Mouse (Mus musculus): ENCODE data around the gene Casd1.
"Not testable (repeated sequence)": the region's sequence is repeated elsewhere in the genome, so short reads cannot be mapped to it uniquely, and the experiment has no call there.

Casd1 gene

DNA sequence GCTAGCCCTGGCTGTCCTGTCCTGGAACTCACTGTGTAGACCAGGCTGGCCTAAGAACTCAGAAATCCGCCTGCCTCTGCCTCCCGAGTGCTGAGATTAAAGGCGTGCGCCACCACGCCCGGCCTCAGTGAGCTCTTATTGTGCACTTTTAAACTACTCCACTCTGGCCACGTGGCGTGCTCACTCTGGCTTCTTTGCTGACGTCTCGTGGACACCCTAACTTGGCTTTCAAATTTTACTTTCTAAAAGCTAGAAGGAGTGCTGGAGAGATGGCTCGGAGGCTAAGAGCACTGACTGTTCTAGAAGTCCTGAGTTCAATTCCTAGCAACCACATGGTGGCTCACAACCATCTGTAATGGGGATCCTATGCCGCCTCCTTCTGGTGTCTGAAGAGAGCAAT, 53.1 kb downstream of the Casd1 start:
- H3K27me3 ChIP-seq (ENCODE audit: control insufficient read depth, insufficient read depth, low read length, poor library complexity, severe bottlenecking); H3K36me3 ChIP-seq (ENCODE audit: control insufficient read depth, insufficient read depth, low read length, poor library complexity, severe bottlenecking); DNase-seq (ENCODE audit: low read depth, low spot score): not testable (repeated sequence)

DNA sequence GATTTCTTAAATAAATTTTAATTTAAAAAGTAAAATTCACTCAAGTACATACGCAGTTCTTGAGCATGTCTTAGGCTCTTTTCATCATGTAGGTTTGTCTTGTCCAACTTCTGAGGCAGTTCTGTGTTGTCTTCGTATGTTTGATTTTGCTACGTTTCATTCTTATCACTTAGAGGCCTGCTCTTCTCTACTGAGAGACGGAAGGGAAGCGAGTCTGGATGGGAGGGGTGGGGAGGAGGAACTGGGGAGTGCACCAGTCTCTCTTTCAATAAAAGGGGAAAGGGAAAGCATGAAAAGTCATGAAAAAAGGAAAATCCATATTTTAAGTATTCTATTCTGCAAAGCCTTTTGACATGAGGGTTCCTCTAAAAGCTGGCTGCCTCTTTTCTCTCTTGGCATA, 54.8 kb downstream of the Casd1 start:
- no peaks in the 10 kb centered on the region for H3K36me3 ChIP-seq (ENCODE audit: control insufficient read depth, insufficient read depth, low read length, poor library complexity, severe bottlenecking)
- no peak for DNase-seq (ENCODE audit: low read depth, low spot score)
- H3K27me3 ChIP-seq (ENCODE audit: control insufficient read depth, insufficient read depth, low read length, poor library complexity, severe bottlenecking): no peaks in the 10 kb centered on the region

DNA sequence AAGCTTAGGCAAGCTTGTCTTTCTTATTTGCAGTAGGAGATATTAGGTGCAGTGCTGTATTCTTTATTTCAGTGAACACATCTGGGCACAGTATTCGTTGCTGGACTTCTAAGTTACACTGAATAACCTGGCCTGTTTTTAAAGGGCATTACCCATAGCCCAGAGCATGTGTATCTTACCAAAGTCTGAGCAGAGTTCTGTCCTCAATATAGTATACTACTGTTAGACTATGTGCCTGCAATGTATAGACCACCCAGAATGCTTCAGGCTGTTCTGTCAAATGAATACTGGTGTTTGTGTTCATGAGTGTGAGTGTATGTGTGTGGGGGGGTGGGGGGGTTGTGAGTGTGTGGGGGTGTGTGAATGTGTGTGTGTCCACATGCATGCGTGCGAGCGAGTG, 55.3 kb downstream of the Casd1 start:
- no peaks in the 10 kb centered on the region for H3K36me3 ChIP-seq (ENCODE audit: control insufficient read depth, insufficient read depth, low read length, poor library complexity, severe bottlenecking)
- DNase-seq (ENCODE audit: low read depth, low spot score): no peak
- no peaks in the 10 kb centered on the region for H3K27me3 ChIP-seq (ENCODE audit: control insufficient read depth, insufficient read depth, low read length, poor library complexity, severe bottlenecking)

DNA sequence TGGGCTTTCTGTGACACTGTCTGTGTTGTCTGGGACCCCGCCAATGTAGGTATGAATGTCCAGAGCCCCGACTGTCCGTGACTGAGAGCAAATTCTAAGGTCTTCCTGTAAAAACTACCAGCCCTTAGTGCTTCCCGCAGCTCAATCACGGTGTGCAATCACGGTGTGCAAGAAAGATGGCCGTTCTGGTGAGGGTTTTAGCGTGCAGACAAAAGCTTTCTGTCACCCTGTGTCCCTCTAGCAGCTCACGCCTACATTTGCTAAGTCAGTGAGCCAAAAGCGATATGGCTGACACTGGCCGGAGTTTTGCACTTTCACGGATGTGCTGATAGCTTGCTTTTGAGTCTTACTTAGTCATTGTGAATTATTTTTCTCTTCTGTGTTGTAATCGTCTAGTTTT, 58.2 kb downstream of the Casd1 start:
- no peaks in the 10 kb centered on the region for H3K27me3 ChIP-seq (ENCODE audit: control insufficient read depth, insufficient read depth, low read length, poor library complexity, severe bottlenecking)
- H3K36me3 ChIP-seq (ENCODE audit: control insufficient read depth, insufficient read depth, low read length, poor library complexity, severe bottlenecking): no peaks in the 10 kb centered on the region
- DNase-seq (ENCODE audit: low read depth, low spot score): no peak

DNA sequence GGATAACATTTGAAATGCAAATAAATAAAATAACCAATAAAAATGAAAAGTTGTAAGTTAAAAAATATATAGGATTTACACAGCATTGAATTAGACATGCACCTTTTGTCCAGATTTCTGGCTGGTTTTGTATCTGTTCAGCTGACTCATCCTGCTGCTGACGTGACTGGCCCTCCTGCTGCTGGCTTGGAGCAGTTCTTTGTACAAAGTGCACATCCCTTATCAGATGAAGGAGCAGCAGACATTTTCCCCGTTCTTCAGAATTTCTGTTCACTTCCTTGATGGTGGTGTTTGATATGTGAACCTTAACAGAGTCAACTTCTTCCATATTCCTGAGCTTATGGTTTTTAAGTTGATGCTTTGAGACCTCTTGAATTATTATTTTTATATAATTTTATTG, 62.9 kb downstream of the Casd1 start:
- Histone ChIP-seq H3K27me3 (ENCODE audit: control insufficient read depth, insufficient read depth, low read length, poor library complexity, severe bottlenecking) (no peaks in the 10 kb centered on the region), H3K36me3 (ENCODE audit: control insufficient read depth, insufficient read depth, low read length, poor library complexity, severe bottlenecking) (no peaks in the 10 kb centered on the region)
- DNase-seq (ENCODE audit: low read depth, low spot score): no peak

DNA sequence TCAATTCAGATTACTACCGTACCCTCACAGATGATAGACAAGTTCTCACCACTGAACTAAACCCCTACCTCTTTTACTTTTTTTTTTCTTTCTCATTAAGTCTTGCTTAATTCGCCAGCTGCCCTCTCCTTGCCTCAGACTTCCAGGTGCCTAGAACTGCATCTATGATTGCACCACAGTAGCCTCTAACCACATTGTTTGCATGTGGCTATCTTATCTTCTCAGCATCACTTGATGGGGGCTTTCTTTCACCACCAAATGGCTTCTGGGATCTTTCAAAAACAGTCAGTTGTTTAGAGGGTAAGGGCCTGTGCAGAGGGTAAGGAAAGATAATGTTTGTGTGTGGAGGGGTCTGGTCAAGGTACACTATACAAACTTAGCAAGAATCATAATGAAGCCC, 63.7 kb downstream of the Casd1 start:
- DNase-seq (ENCODE audit: low read depth, low spot score): no peak
- Histone ChIP-seq H3K27me3 (ENCODE audit: control insufficient read depth, insufficient read depth, low read length, poor library complexity, severe bottlenecking) (no peaks in the 10 kb centered on the region), H3K36me3 (ENCODE audit: control insufficient read depth, insufficient read depth, low read length, poor library complexity, severe bottlenecking) (no peaks in the 10 kb centered on the region)

DNA sequence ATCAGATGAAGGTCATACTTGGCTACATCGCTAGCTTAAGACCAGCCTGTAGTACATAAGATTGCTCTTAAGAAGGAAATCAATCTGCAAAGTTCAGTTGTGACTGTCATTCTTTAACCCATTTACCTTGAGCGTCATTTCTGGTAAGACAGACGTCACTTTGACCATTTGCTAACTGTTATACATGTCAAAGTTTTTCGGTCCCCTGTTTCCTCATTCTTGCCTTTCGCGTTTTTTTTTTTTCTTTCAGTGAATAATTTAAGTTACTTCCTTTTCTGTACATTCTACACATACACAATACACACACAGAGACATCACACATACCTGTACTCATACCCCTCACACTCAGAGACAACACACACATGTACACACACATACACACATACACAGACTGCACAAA, 64.5 kb downstream of the Casd1 start:
- no peak for DNase-seq (ENCODE audit: low read depth, low spot score)
- no peaks in the 10 kb centered on the region for H3K36me3 ChIP-seq (ENCODE audit: control insufficient read depth, insufficient read depth, low read length, poor library complexity, severe bottlenecking)

DNA sequence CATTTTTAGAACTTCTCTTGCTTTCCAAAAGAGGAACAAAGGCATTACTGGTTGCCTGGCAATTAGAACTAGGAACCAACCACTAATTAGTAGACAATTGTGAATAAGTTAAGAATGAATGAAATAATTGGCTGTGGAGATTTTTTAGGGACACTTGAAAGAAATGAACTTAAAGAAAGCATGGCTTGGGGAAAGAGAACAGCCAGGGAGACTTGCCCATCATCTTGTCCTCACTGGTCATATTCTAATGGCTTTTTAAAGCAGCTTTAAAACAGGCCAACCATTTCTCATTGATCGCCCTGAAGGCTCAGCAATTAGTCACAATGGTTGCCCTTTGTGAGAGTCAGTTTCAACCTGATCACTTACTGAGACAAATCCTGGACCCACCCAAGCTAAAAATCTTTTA, 76.7 kb downstream of the Casd1 start:
- no peak for DNase-seq (ENCODE audit: low read depth, low spot score)
- Histone ChIP-seq H3K36me3 (ENCODE audit: control insufficient read depth, insufficient read depth, low read length, poor library complexity, severe bottlenecking) (no peaks in the 10 kb centered on the region), H3K27me3 (ENCODE audit: control insufficient read depth, insufficient read depth, low read length, poor library complexity, severe bottlenecking) (no peaks in the 10 kb centered on the region)

More for the DNA sequence above, 64.5 kb downstream of the Casd1 start:
- H3K27me3 ChIP-seq (ENCODE audit: control insufficient read depth, insufficient read depth, low read length, poor library complexity, severe bottlenecking): no peaks in the 10 kb centered on the region

DNA sequence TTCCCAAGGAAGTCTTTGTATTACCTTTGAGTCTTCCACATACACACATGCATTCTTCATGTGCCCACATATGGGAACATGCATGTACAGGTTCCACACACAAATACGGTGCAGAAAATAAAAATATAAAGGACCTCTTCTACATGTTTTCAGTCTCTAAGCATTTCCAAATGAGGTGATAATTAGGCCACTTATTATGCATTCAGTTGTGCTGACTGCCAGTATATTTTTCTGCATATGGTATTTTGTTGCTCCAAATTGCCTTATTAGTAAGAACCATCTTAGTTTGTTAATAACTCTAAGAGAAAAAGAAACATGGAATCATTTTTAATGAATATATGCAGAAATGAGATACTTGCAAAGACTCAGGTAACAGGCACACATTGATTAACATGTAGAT, 79.3 kb downstream of the Casd1 start:
- no peak for DNase-seq (ENCODE audit: low read depth, low spot score)
- H3K27me3 ChIP-seq (ENCODE audit: control insufficient read depth, insufficient read depth, low read length, poor library complexity, severe bottlenecking): no peaks in the 10 kb centered on the region

DNA sequence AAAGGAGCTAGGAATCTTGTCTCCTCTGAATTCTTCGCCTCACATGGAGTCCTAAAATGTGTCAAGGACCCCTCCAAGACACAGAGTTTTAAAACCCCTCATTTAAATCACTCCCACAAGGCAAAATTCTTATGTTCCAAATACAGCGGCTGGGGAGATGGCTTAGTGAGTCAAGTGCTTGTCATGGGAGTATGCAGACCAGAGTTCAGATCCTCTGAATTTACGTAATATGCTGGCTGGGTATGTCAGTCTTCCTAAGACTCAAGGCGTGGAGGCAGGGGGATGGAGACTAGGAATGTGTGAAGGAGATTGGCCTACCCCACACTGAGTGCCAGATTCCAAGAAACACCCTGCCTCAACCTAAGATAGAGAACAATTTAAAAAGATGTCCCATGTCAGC, 79.9 kb downstream of the Casd1 start:
- DNase-seq (ENCODE audit: low read depth, low spot score): no peak
- no peaks in the 10 kb centered on the region for H3K27me3 ChIP-seq (ENCODE audit: control insufficient read depth, insufficient read depth, low read length, poor library complexity, severe bottlenecking)
- no peaks in the 10 kb centered on the region for H3K36me3 ChIP-seq (ENCODE audit: control insufficient read depth, insufficient read depth, low read length, poor library complexity, severe bottlenecking)

More for the DNA sequence above, 79.3 kb downstream of the Casd1 start:
- no peaks in the 10 kb centered on the region for H3K36me3 ChIP-seq (ENCODE audit: control insufficient read depth, insufficient read depth, low read length, poor library complexity, severe bottlenecking)

DNA sequence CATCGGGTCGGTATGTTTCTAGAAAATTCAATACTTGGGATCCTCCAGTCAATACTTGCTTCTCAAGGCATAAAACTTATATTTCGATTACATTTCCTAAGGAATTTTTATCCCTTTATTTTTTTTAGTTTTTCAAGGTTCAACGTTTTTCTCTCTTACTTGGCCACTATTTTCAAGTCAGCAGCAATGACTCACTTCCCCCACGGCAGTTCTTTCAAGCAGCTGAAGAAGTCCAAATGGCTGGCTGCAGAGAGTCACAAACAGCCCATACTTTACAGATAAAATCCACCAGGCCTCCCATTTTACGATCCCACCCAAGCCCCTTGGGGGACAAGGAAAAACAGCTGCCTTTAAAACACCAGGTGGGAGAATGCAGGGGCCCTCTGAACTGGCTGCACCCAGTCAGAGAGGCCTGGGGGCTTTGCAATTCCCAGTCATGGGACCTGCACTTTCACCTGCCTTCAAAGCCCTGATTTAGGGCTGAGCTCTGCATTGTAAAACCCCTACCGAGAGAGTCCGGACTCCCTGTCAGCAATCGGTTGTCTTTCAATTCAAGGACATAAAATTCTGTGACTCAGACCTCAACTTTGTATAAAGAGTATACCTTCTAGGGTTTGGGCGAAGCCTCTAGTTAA, 84.2 kb downstream of the Casd1 start:
- no peaks in the 10 kb centered on the region for H3K27me3 ChIP-seq (ENCODE audit: control insufficient read depth, insufficient read depth, low read length, poor library complexity, severe bottlenecking)
- H3K36me3 ChIP-seq (ENCODE audit: control insufficient read depth, insufficient read depth, low read length, poor library complexity, severe bottlenecking): no peaks in the 10 kb centered on the region
- no peak for DNase-seq (ENCODE audit: low read depth, low spot score)

DNA sequence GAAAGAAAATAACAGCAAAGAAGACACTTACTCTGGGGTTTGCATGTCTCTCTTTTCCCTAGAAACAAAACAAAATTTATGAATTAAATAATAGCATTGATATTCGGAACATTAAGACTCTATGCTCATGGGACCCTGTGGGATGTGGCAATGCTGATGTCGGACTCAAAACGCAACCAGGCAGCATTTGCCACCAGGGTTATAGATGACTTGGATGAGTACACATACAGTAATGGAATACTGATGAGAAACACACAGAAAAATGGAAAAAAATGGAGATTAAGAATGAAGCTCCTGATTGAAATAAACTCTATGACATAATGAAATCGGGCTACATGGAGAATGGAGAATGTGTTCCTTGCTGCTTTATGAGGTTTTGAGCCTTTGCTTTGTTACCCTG, 89.8 kb downstream of the Casd1 start:
- DNase-seq (ENCODE audit: low read depth, low spot score): no peak
- Histone ChIP-seq H3K36me3 (ENCODE audit: control insufficient read depth, insufficient read depth, low read length, poor library complexity, severe bottlenecking) (no peaks in the 10 kb centered on the region), H3K27me3 (ENCODE audit: control insufficient read depth, insufficient read depth, low read length, poor library complexity, severe bottlenecking) (no peaks in the 10 kb centered on the region)
